Mouse (Mus musculus): Measurements from ENCODE around the gene Wdr5b.
A peak's percentile ranks its signal among the peaks of the same experiment; 100 is the strongest.

The Wdr5b gene

DNA sequence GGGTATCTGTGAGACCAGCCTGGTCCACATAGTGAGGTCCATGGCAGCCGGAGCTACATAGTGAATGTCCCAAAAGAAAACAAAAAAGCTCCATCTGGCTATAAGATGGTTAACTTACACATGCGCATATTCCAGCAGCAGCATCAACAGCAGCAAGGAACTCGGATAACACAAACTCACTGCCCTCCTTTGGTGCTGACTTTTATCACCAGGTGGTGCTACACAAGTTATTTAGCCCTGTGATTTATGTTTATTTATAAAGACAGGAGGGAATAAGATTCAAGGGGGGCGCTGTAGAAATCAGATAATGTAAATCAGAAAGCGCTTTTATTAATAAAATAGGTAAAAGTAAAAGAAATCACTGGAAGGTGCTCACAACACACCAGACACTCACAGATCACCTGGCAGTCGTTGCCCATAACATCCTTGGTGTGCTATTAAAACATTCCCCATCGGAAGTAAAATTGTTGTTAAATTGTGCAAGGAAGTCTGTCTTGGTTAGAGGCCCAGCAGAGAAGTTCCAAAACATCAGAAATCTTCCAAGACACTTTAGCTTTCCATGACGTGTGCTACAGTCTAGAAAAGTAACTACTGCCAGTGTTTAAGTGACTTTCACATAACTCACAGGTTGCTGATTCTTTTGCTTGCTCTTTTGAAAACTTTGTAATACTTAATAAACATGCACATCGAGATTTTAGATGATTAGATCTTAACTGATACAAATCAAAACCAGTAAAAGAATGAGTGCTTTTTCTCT is 29.0 kb downstream of the Wdr5b start:
- DNase-seq (ENCODE audit: low read depth, low spot score): no peak

DNA sequence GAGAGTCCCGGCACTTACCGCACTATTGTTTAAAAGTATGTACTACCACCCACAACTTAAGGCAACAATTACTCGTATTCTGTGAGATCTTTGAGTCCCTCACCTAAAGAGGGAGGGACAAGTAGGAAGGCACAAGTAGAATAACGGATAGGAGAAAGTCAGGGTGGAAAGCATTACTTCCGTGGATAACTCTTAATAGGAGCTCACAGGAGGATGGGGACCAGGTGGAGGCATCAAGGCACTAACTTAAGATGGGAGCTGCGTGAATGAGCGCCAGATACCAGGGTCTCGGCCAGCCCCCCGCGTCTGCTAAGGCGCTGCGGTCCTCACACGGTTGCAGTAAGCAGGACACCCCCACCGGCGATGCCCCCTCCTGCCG is 30.1 kb downstream of the Wdr5b start:
- DNase-seq (ENCODE audit: low read depth, low spot score): no peak

DNA sequence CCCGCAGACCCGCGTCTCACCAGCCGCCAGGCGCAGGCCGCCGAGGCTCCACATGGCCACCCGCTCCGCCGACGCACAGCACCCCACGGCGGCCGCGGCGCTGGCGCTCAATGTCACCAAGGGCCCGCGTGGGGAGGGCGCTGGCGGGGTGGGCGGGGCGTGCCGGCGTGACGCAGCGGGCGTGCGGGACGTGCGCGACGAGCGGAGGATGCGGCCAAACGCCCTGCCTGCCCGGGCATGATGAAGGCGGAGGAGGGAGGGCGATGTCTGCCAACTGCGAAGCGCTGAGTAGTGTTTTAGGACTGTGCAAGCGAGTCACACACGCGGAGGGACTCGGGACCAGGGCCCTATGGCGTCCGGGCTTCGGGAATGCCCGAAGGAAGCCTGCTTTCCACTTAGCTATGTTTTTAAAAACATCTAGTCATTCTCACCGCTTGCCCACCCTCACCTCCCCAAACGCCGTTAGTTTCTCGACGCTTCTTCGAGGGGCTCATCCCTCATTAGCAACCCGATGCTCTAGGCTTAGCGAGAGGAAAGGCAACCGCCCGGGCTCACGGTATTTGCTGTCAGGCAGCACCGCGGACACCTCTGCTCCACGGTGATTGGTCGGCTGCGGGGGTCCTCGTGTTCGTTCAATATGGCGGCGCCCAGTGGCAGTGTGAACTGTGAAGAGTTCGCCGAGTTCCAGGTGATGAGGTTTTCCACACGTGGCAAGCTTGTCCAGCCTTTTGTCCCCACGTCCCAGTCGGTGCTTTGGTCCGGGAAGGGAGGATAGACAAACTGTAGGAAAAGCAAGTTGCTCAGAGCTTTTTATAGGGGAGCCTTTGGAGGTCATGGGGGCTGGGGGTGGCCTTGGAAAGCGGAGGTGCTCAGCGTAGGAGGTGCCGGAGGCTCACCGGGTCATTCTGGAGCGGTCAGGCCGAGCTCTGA is 30.7 kb downstream of the Wdr5b start, which contains the start of the genes Fam162a and Ccdc58:
Fam162a (minus strand) TSS at position 145 of the 930 bp plus-strand sequence.
Ccdc58 (plus strand) TSS at position 236 of the 930 bp plus-strand sequence.
- DNase-seq (ENCODE audit: low read depth, low spot score): peak; percentile 95

DNA sequence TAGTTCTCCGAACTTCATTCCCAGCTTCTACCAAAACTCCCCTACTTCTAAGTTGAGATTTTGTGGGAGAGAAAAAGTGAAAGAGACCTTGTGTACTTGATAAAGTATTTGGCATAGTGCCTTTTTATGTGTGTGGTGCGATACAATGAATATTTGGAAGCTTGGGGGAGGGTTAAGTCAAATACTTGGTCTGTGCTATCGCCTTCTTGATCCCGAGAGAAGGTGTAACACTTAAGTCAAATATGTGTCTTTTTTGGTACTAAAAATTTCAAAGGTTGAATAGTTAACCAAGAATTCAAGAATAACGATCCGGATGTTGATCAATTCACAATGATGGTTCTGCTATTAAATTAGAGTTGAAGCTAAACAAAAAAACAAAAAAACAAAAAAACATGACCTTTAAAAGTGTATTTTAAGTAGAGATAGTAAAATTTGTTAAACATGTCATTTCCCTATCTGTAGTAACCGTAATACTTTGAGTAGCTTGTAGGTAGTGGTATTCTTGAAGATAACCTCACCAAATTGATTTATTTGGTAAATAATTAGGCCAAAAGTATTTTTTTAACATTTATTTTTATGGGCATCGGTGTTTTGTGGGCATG is 31.5 kb downstream of the Wdr5b start:
- no peak for DNase-seq (ENCODE audit: low read depth, low spot score)

DNA sequence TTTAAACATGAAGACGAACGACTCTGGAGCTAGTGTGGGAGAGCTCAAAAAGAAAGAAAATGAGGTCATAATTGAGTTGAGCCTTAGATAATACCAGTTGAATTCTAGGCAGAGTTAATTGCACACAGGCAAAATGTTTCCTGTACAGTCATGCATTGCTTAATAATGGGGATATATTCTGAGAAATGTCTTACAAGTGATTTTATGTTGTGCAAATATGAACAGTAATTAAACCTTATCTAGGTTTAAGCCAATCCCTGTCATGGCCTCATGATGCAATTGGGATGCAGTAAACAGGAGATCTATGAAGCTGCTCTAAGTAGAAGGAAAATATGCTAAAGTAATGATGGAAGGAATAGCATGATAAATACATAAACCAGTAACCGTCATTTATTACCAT is 33.8 kb downstream of the Wdr5b start:
- no peak for DNase-seq (ENCODE audit: low read depth, low spot score)

DNA sequence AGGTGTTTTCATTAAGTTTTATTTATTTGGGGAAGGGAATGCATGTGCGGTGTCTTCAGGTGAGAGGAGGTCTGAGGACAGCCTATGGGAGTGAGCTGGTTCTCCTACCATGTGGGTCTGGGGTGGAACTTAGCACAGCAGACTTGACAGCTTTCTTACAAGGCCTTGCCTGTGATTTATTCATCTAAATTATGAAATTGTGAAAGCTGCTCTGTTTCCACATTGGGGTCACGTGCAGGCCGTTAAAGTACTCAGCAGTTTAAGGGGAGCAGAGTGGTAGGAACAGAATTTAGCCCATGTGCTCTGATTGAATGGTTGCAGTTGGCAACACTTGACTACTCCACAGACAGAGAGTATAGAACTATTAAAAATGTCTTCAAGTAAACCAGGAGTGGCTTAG is 38.9 kb downstream of the Wdr5b start:
- no peak for DNase-seq (ENCODE audit: low read depth, low spot score)

DNA sequence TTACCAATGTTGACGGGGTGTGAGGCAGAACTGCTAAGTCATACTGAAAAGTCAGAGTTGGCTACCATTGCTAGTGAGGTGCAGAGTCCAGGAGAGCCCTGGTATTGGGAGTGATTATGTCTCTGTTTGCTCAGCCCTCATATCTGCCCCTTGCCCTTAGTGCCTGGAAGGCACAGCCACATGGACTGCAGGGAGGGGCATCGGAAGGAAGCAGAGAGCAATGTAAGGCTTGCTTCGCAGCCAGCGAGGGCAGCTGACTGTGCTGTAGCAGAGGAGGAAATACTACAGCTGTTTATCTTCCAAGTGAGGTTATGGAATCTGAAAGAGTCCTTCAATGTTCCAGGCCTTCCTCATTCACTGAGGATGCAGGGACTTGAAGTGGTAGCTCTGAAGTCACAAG is 46.9 kb downstream of the Wdr5b start:
- DNase-seq (ENCODE audit: low read depth, low spot score): no peak

DNA sequence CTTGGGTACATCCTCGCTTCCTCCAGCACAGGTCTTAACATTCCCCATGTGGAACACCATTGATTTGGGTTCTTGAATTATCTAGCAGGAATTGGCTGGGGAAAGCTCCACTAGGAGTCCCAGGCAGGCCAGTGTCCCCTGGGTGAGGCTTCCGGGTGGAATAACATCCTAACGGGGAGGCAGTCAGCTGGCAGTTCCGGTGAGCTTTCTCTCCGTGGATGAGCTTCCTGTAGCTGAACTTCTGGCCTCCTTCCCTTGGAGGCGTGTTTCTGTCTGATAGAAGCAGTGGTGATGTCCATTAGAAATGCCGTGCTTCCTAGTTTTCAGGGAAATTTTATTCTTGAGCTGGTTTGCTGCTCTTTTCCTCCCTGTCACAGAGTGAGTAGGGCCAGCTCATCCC is 48.1 kb downstream of the Wdr5b start:
- DNase-seq (ENCODE audit: low read depth, low spot score): peak; percentile 52

DNA sequence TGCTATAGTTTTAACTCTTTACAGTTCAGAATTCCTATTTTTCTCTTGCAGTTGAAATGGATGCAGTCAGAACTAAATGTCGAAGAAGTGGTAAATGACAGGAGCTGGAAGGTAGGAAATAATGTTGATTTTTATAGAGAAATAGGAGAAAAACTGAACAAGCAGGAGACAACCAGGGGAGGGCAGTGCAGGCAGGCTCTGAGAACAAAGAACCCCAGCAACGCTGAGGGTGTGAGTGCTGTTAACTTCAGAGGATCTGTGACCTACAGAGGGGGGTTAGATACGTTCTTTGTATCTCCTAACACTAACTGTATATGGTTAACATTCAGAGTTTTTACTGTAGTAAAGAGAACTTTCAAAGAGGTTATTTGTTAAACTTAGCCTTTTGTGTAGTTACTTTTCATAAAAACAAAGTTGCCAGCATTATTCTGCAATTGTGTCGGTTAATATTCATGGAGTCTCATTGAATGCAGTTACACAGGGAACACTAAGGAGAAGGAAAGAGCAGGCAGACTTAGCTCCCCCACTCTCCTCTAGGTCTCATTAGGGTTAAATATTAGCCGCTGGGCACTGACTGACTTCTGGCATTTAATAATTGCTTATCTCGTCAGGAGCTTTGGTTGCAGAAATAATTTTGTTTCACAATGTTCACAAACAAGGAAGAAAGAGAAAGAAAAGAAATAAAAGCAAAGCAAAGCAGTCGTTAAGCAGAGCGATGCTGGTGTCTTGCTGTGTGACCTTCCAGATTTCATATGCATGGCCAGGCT is 49.0 kb downstream of the Wdr5b start:
- no peak for DNase-seq (ENCODE audit: low read depth, low spot score)

DNA sequence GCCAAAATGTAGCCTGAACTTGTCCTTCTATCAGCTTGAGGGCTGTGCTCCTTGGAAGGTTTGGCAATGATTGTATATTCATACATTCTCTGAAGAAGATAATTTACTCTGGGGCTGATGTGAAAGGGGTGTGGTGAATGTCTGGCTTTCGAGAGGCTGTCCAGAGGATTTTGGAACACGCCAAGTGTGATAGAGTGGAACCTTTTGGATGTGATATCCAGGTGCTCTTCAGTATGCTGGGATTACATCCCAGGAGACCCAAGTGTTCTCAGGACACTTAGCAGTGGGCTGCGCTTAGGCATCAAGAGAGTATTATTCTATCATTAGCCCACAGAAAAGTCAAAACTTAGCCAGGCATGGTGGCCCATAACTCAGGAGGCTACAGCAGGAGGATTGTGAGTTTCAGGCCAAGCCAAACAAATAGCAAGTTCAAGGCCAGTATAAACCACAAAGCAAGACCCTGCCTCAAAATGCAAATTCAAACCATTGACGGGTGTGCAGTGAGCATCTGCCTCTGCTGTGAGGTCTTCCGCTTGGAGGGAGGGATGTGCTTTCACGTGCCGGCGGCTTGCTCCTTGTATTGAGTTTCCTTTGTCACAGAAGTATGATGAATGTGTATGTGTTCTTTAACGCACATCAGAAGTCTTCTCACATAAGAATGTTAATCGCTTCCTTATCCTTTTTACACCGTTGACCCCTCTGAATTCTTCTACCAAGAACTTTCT is 50.0 kb downstream of the Wdr5b start:
- no peak for DNase-seq (ENCODE audit: low read depth, low spot score)
